ENCODE assay signal across 8 mouse cellular contexts in genomic region chr5:33038656-33039509, GRCm38 (mm10). TPM values are rescaled to one million over a fixed set of nuclear protein-coding genes. Genes with fewer than 3 reads are reported as not detected.
DNase-seq lines count a peak whose midpoint lies in the region; ATAC-seq and TF ChIP-seq lines count a peak whose summit lies in the region.

No protein-coding gene starts in this region.

- 47% methylated on average over 13 of the region's 13 CpGs for WGBS in embryonic facial prominence, embryonic 15.5 days
- 43% methylated on average over 13 of the region's 13 CpGs for WGBS in limb, embryonic 12.5 days
- 51% methylated on average over 13 of the region's 13 CpGs for WGBS in neural tube, embryonic 14.5 days

- H3K27ac ChIP-seq in layer of hippocampus, adult 2 months = 0 out of 2 replicates have a peak overlapping the region, but pooled peaks have one; percentile 39
- no peak overlapping the region for H3K27ac ChIP-seq in embryonic facial prominence, embryonic 15.5 days (replicated peaks)
- H3K27ac ChIP-seq in limb, embryonic 12.5 days = no peak overlapping the region
- no peak overlapping the region for H3K27ac ChIP-seq in neural tube, embryonic 14.5 days (ENCODE audit: low read depth, low read length)

- no peaks in the 10 kb centered on the region for H3K9me3 ChIP-seq in embryonic facial prominence, embryonic 15.5 days (replicated peaks)
- H3K9me3 ChIP-seq in limb, embryonic 12.5 days = no peaks in the 10 kb centered on the region
- H3K9me3 ChIP-seq in neural tube, embryonic 14.5 days (ENCODE audit: control insufficient read depth, low read length) = no peaks in the 10 kb centered on the region

- peak overlapping the region; percentile 52 for H3K4me2 ChIP-seq in embryonic facial prominence, embryonic 15.5 days (replicated peaks)
- H3K4me2 ChIP-seq in limb, embryonic 12.5 days = peak overlapping the region; percentile 52
- H3K4me2 ChIP-seq in neural tube, embryonic 14.5 days (ENCODE audit: low read depth, low read length) = peak overlapping the region; percentile 41

- 0 out of 2 replicates have a peak, but pooled peaks cover 3% of the 10 kb centered on the region for H3K27me3 ChIP-seq in embryonic facial prominence, embryonic 15.5 days
- no peaks in the 10 kb centered on the region for H3K27me3 ChIP-seq in limb, embryonic 12.5 days
- no peaks in the 10 kb centered on the region for H3K27me3 ChIP-seq in neural tube, embryonic 14.5 days (ENCODE audit: control insufficient read depth, insufficient read depth, low read length)

- no peak for DNase-seq in layer of hippocampus, adult 2 months (ENCODE audit: low spot score in 2 of 2)
- no peak for DNase-seq in layer of hippocampus, adult 8-10 months (ENCODE audit: low spot score in 2 of 2)
- DNase-seq in cerebellum, adult 8-10 months = no peak
- DNase-seq in urinary bladder, adult 18-20 months (ENCODE audit: low spot score in 2 of 2) = no peak
- no peak for DNase-seq in cerebellum, adult 9-11 months

- H3K4me1 ChIP-seq in embryonic facial prominence, embryonic 15.5 days = peaks cover 3% of the 10 kb centered on the region; the same call in 1 of the 2 replicates
- H3K4me1 ChIP-seq in limb, embryonic 12.5 days (replicated peaks) = no peaks in the 10 kb centered on the region
- peaks cover 3% of the 10 kb centered on the region; the same call in 1 of the 2 replicates for H3K4me1 ChIP-seq in neural tube, embryonic 14.5 days (ENCODE audit: control insufficient read depth, insufficient read depth, low read length)

- no peak for ATAC-seq in embryonic facial prominence, embryonic 15.5 days (ENCODE audit: insufficient number of reproducible peaks, low FRiP score, low TSS enrichment, low read depth)
- ATAC-seq in limb, embryonic 12.5 days (ENCODE audit: insufficient number of reproducible peaks, insufficient read depth, low FRiP score, low TSS enrichment, low read depth) = no peak
- no peak for ATAC-seq in neural tube, embryonic 14.5 days (ENCODE audit: low read depth)

- no peak for TF ChIP-seq CTCF in layer of hippocampus, adult 2 months (conservative IDR thresholded peaks at IDR 0.05)

- H3K9ac ChIP-seq in embryonic facial prominence, embryonic 15.5 days = no peak overlapping the region
- H3K9ac ChIP-seq in limb, embryonic 12.5 days (replicated peaks) = no peak overlapping the region
- 0 out of 2 replicates have a peak overlapping the region, but pooled peaks have one; percentile 11 for H3K9ac ChIP-seq in neural tube, embryonic 14.5 days (replicated peaks; ENCODE audit: low read depth, low read length)

- H3K36me3 ChIP-seq in embryonic facial prominence, embryonic 15.5 days = no peaks in the 10 kb centered on the region
- H3K36me3 ChIP-seq in limb, embryonic 12.5 days = no peaks in the 10 kb centered on the region
- no peaks in the 10 kb centered on the region for H3K36me3 ChIP-seq in neural tube, embryonic 14.5 days (ENCODE audit: control insufficient read depth, insufficient read depth, low read length)

- H3K4me3 ChIP-seq in layer of hippocampus, adult 2 months = peak overlapping the region; percentile 29; the same call in 1 of the 2 replicates
- H3K4me3 ChIP-seq in embryonic facial prominence, embryonic 15.5 days (replicated peaks) = peak overlapping the region; percentile 17; the same call in 1 of the 2 replicates
- no peak overlapping the region for H3K4me3 ChIP-seq in limb, embryonic 12.5 days (replicated peaks)
- H3K4me3 ChIP-seq in neural tube, embryonic 14.5 days (ENCODE audit: low read depth, low read length) = no peak overlapping the region

RNA-seq across cellular contexts. Expression of gene Ywhah, which starts 20.3 kb away (rescaled TPM):
- 1,000 to 10,000 TPM; 1,193 to 1,302 TPM for total RNA-seq in layer of hippocampus, adult 2 months (2021)
- total RNA-seq in layer of hippocampus, adult 8-10 months (2022) = 1,000 to 10,000 TPM in 3 of 4 experiments, 100 to 1,000 TPM in 1; 959 to 1,113 (median 1,048) TPM
- polyA plus RNA-seq in embryonic facial prominence, embryonic 15.5 days (2015; fragmentation: Nextera tagmentation; extraction: Ambion mirVana) = 362 and 371 TPM in 2 replicates
- polyA plus RNA-seq in limb, embryonic 12.5 days (2016; fragmentation: Nextera tagmentation; extraction: Ambion mirVana) = 346 and 349 TPM in 2 replicates
- 776 and 794 TPM in 2 replicates for polyA plus RNA-seq in neural tube, embryonic 14.5 days (2014; fragmentation: Nextera tagmentation; extraction: Ambion mirVana)

Comparison
In these comparisons a context has a peak if more than half of its experiments do, and no peak if none do; other contexts are left out.
1. H3K4me3 ChIP-seq: peak in layer of hippocampus, adult 2 months (single experiment) and embryonic facial prominence, embryonic 15.5 days (single experiment); none in limb, embryonic 12.5 days (single experiment) and neural tube, embryonic 14.5 days (single experiment).
2. Peak in every context shown above with its lines, with median percentiles within 50 percentile points of each other: H3K4me2 ChIP-seq.